ENCODE assay signal across 30 mouse cellular contexts in genomic region chr2:103832899-103833298, GRCm38 (mm10). TPM values are rescaled to one million over a fixed set of nuclear protein-coding genes. Genes with fewer than 3 reads are reported as not detected.
A peak's percentile ranks its signal among the peaks of the same experiment; 100 is the strongest.
DNase-seq lines count a peak whose midpoint lies in the region; ATAC-seq and TF ChIP-seq lines count a peak whose summit lies in the region.
"Had no signal": no experiment of that assay in that cellular context is flagged by ENCODE, and none has a peak within 500 bp of the region (broad histone marks: within the 10 kb centered on the region; RNA-seq: fewer than 3 reads in every experiment).

No protein-coding gene starts in this region.

- WGBS in kidney, embryonic 15.5 days, result 43% methylated on average over 5 of the region's 5 CpGs
- 42% methylated on average over 5 of the region's 5 CpGs for WGBS in liver, embryonic 13.5 days (ENCODE audit: insufficient replicate concordance)
- WGBS in stomach, postnatal 0 days, result 39% methylated on average over 5 of the region's 5 CpGs

- H3K4me3 ChIP-seq in kidney, embryonic 15.5 days (replicated peaks), result no peak overlapping the region
- H3K4me3 ChIP-seq in liver, embryonic 13.5 days (replicated peaks), result no peak overlapping the region
- H3K4me3 ChIP-seq in stomach, postnatal 0 days (ENCODE audit: low read depth, low read length), result no peak overlapping the region
- H3K4me3 ChIP-seq: embryonic facial prominence, embryonic 12.5 days; gastrocnemius, adult 2 months; hindbrain, embryonic 10.5 days; hindbrain, embryonic 15.5 days; layer of hippocampus, adult 2 months; limb, embryonic 13.5 days had no signal

- peak; percentile 11 for DNase-seq in embryo, embryonic 10 days (ENCODE audit: low spot score)
- DNase-seq in embryo, embryonic 11 days, result no peak
- DNase-seq in kidney, postnatal 25 days, result peak; percentile 32 to 42
- no peak for DNase-seq in liver, embryonic 13.5 days
- DNase-seq in stomach, postnatal 0 days (ENCODE audit: low spot score), result no peak
- no peak for DNase-seq in frontal cortex, postnatal 25 days (ENCODE audit: low spot score in 2 of 2)
- no peak for DNase-seq in gastrocnemius, postnatal 25 days
- DNase-seq: adrenal gland, adult 2 months; adrenal gland, postnatal 36 days; cerebellum, adult 18-20 months; cerebellum, postnatal 14 days; gastrocnemius, adult 2 months; heart, postnatal 14 days; lung, embryonic 14.5 days; lung, postnatal 14 days; spleen, adult 18-20 months; thymus, adult 18-20 months; thymus, postnatal 36 days had no signal

- no peaks in the 10 kb centered on the region for H3K36me3 ChIP-seq in kidney, embryonic 15.5 days
- H3K36me3 ChIP-seq in liver, embryonic 13.5 days, result no peaks in the 10 kb centered on the region
- no peaks in the 10 kb centered on the region for H3K36me3 ChIP-seq in stomach, postnatal 0 days (ENCODE audit: control insufficient read depth, insufficient read depth, low read length)
- H3K36me3 ChIP-seq: embryonic facial prominence, embryonic 12.5 days; hindbrain, embryonic 10.5 days; hindbrain, embryonic 15.5 days; limb, embryonic 13.5 days had no signal

- H3K4me2 ChIP-seq in kidney, embryonic 15.5 days, result no peak overlapping the region
- no peak overlapping the region for H3K4me2 ChIP-seq in liver, embryonic 13.5 days
- no peak overlapping the region for H3K4me2 ChIP-seq in stomach, postnatal 0 days (replicated peaks; ENCODE audit: low read depth)
- H3K4me2 ChIP-seq: embryonic facial prominence, embryonic 12.5 days; hindbrain, embryonic 15.5 days; limb, embryonic 13.5 days; lung, embryonic 14.5 days; midbrain, embryonic 11.5 days had no signal

- H3K4me1 ChIP-seq in kidney, embryonic 15.5 days, result peaks cover 6% of the 10 kb centered on the region; the same call in 1 of the 2 replicates
- H3K4me1 ChIP-seq in liver, embryonic 13.5 days (replicated peaks), result peaks cover 16% of the 10 kb centered on the region
- H3K4me1 ChIP-seq in stomach, postnatal 0 days (replicated peaks; ENCODE audit: control insufficient read depth, insufficient read depth), result no peaks in the 10 kb centered on the region
- H3K4me1 ChIP-seq: embryonic facial prominence, embryonic 12.5 days had no signal

- H3K9ac ChIP-seq in kidney, embryonic 15.5 days, result no peak overlapping the region
- no peak overlapping the region for H3K9ac ChIP-seq in liver, embryonic 13.5 days
- no peak overlapping the region for H3K9ac ChIP-seq in stomach, postnatal 0 days (ENCODE audit: low read length)
- H3K9ac ChIP-seq: embryonic facial prominence, embryonic 12.5 days; hindbrain, embryonic 15.5 days; limb, embryonic 13.5 days; lung, embryonic 14.5 days had no signal

- no peak for TF ChIP-seq EP300 in stomach, postnatal 0 days (optimal IDR thresholded peaks at IDR 0.05)

- no peak for ATAC-seq in kidney, embryonic 15.5 days (replicated peaks; ENCODE audit: low FRiP score)
- ATAC-seq in liver, embryonic 13.5 days (ENCODE audit: low read depth), result peak; percentile 74
- ATAC-seq in stomach, postnatal 0 days (ENCODE audit: low FRiP score, low TSS enrichment), result 0 out of 2 replicates have a peak, but pooled peaks have one; percentile 53
- ATAC-seq: activated CD4-positive, CD25-positive, alpha-beta regulatory T cell, adult 4 months; forebrain, embryonic 14.5 days; inflammation-experienced regulatory T-cells, adult 6 months; midbrain, embryonic 16.5 days had no signal

- no peak for TF ChIP-seq CTCF in stomach, postnatal 0 days (IDR thresholded peaks at IDR 0.05; ENCODE audit: low read depth)

- no peaks in the 10 kb centered on the region for H3K27me3 ChIP-seq in kidney, embryonic 15.5 days
- H3K27me3 ChIP-seq in liver, embryonic 13.5 days, result no peaks in the 10 kb centered on the region
- H3K27me3 ChIP-seq in stomach, postnatal 0 days (ENCODE audit: control insufficient read depth, insufficient read depth, low read length), result no peaks in the 10 kb centered on the region
- H3K27me3 ChIP-seq: CH12.LX; hindbrain, embryonic 15.5 days; limb, embryonic 13.5 days had no signal

- no peaks in the 10 kb centered on the region for H3K9me3 ChIP-seq in kidney, embryonic 15.5 days (replicated peaks)
- no peaks in the 10 kb centered on the region for H3K9me3 ChIP-seq in liver, embryonic 13.5 days (replicated peaks)
- no peaks in the 10 kb centered on the region for H3K9me3 ChIP-seq in stomach, postnatal 0 days (ENCODE audit: control insufficient read depth, low read length)
- H3K9me3 ChIP-seq: embryonic facial prominence, embryonic 12.5 days; hindbrain, embryonic 10.5 days; hindbrain, embryonic 15.5 days; limb, embryonic 13.5 days had no signal

- H3K27ac ChIP-seq in kidney, embryonic 15.5 days, result no peak overlapping the region
- no peak overlapping the region for H3K27ac ChIP-seq in liver, embryonic 13.5 days
- no peak overlapping the region for H3K27ac ChIP-seq in stomach, postnatal 0 days (replicated peaks)
- H3K27ac ChIP-seq: embryonic facial prominence, embryonic 12.5 days; gastrocnemius, adult 2 months; hindbrain, embryonic 10.5 days; hindbrain, embryonic 15.5 days; layer of hippocampus, adult 2 months; limb, embryonic 13.5 days had no signal

RNA-seq across cellular contexts. Expression of gene Caprin1, which starts 35.5 kb away (rescaled TPM):
- polyA plus RNA-seq in kidney, embryonic 15.5 days (2015; fragmentation: Nextera tagmentation; extraction: Ambion mirVana), result 330 and 337 TPM in 2 replicates
- 134 and 178 TPM in 2 replicates for polyA plus RNA-seq in liver, embryonic 13.5 days (2015; fragmentation: Nextera tagmentation; extraction: Ambion mirVana)
- 80.7 and 87.0 TPM in 2 replicates for polyA plus RNA-seq in stomach, postnatal 0 days (2015; fragmentation: Nextera tagmentation; extraction: Ambion mirVana)
- 100 to 1,000 TPM; 108 to 110 TPM for total RNA-seq in gastrocnemius, postnatal 25 days (2021)

Comparison
In these comparisons a context has a peak if more than half of its experiments do, and no peak if none do; other contexts are left out.
1. DNase-seq: peak in embryo, embryonic 10 days (single experiment) and kidney, postnatal 25 days (2 of 2); none in embryo, embryonic 11 days (single experiment), liver, embryonic 13.5 days (single experiment), stomach, postnatal 0 days (single experiment), frontal cortex, postnatal 25 days (0 of 2) and gastrocnemius, postnatal 25 days (single experiment).